Mouse (Mus musculus): ENCODE measurements around the gene Tnrc6b.
"Not testable (repeated sequence)": the region's sequence is repeated elsewhere in the genome, so short reads cannot be mapped to it uniquely, and the experiment has no call there.

Gene Tnrc6b

GRCm38 (mm10) chr15:80928811-80929355 lies 217.8 kb downstream of the Tnrc6b start:
- DNase-seq = no peak

GRCm38 (mm10) chr15:80930048-80930571 lies 219.0 kb downstream of the Tnrc6b start:
- no peak for DNase-seq

- not testable (repeated sequence) for DNase-seq
Measured at GRCm38 (mm10) chr15:80930676-80931320, 219.7 kb downstream of the Tnrc6b start.

- DNase-seq = no peak
Measured at GRCm38 (mm10) chr15:80931345-80931960, 220.3 kb downstream of the Tnrc6b start.

GRCm38 (mm10) chr15:80934841-80935240 lies 223.7 kb downstream of the Tnrc6b start:
- DNase-seq = no peak

- no peak for DNase-seq
Measured at GRCm38 (mm10) chr15:80936686-80937085, 225.6 kb downstream of the Tnrc6b start.

- DNase-seq = no peak
Measured at GRCm38 (mm10) chr15:80938615-80939014, 227.5 kb downstream of the Tnrc6b start.

GRCm38 (mm10) chr15:80939401-80939800 lies 228.3 kb downstream of the Tnrc6b start:
- no peak for DNase-seq

- DNase-seq = no peak
Measured at GRCm38 (mm10) chr15:80941468-80942040, 230.4 kb downstream of the Tnrc6b start.

- peak; percentile 17 to 32 for DNase-seq
Measured at GRCm38 (mm10) chr15:80945851-80946250, 234.7 kb downstream of the Tnrc6b start.

- DNase-seq = peak; percentile 90 to 91
Measured at GRCm38 (mm10) chr15:80948145-80949135, 237.3 kb downstream of the Tnrc6b start, which contains the start of gene Adsl. Gene Adsl (plus strand): TSS chr15:80948490.

GRCm38 (mm10) chr15:80949431-80949830 lies 238.3 kb downstream of the Tnrc6b start:
- no peak for DNase-seq

GRCm38 (mm10) chr15:80950055-80950454 lies 238.9 kb downstream of the Tnrc6b start:
- DNase-seq = no peak

GRCm38 (mm10) chr15:80953971-80954370 lies 242.9 kb downstream of the Tnrc6b start:
- DNase-seq = no peak

GRCm38 (mm10) chr15:80954861-80955260 lies 243.7 kb downstream of the Tnrc6b start:
- no peak for DNase-seq

GRCm38 (mm10) chr15:80955836-80956438 lies 244.8 kb downstream of the Tnrc6b start:
- DNase-seq = no peak

GRCm38 (mm10) chr15:80969371-80969770 lies 258.3 kb downstream of the Tnrc6b start:
- no peak for DNase-seq

GRCm38 (mm10) chr15:80974311-80974710 lies 263.2 kb downstream of the Tnrc6b start:
- no peak for DNase-seq

- DNase-seq = no peak
Measured at GRCm38 (mm10) chr15:80975666-80976065, 264.6 kb downstream of the Tnrc6b start.

GRCm38 (mm10) chr15:80977620-80978334 lies 266.7 kb downstream of the Tnrc6b start, which contains the start of gene Sgsm3:
Gene Sgsm3 (plus strand): TSS chr15:80977765.
- peak; percentile 92 to 94 for DNase-seq

GRCm38 (mm10) chr15:80979611-80980010 lies 268.5 kb downstream of the Tnrc6b start:
- DNase-seq = no peak
